Mouse (Mus musculus): ENCODE measurements around the gene Jarid2. TPM values are rescaled to one million over a fixed set of nuclear protein-coding genes. Genes with fewer than 3 reads are reported as not detected.
A peak's percentile ranks its signal among the peaks of the same experiment; 100 is the strongest.
"Not testable (repeated sequence)": the region's sequence is repeated elsewhere in the genome, so short reads cannot be mapped to it uniquely, and the experiment has no call there.

Gene Jarid2
- polyA plus RNA-seq, 1 experiment from 2014 or later = 64.4 TPM

- H3K36me3 ChIP-seq = no peaks in the 10 kb centered on the region
- no peak overlapping the region for H3K27ac ChIP-seq
- H3K4me1 ChIP-seq (replicated peaks) = peaks cover 27% of the 10 kb centered on the region
- peaks cover 6% of the 10 kb centered on the region; the same call in 1 of the 2 replicates for H3K27me3 ChIP-seq (ENCODE audit: insufficient read depth, poor library complexity, severe bottlenecking)
- no peak for DNase-seq (ENCODE audit: low spot score)
- 70% methylated on average over 5 of the region's 5 CpGs for WGBS
- no peak overlapping the region for H3K4me3 ChIP-seq
- no peaks in the 10 kb centered on the region for H3K9me3 ChIP-seq
Measured at GRCm38 (mm10) chr13:44711062-44711461, 18.2 kb upstream of the Jarid2 start.

GRCm38 (mm10) chr13:44711882-44712281 lies 17.4 kb upstream of the Jarid2 start:
- 28% methylated on average over 1 of the region's 1 CpGs for WGBS
- no peaks in the 10 kb centered on the region for H3K36me3 ChIP-seq

GRCm38 (mm10) chr13:44715187-44715885 lies 13.9 kb upstream of the Jarid2 start:
- 23% methylated on average over 10 of the region's 10 CpGs for WGBS
- DNase-seq (ENCODE audit: low spot score) = peak; percentile 50
- Histone ChIP-seq H3K27ac (peak overlapping the region; percentile 45; the same call in 1 of the 2 replicates), H3K9me3 (no peaks in the 10 kb centered on the region), H3K36me3 (no peaks in the 10 kb centered on the region), H3K4me1 (replicated peaks) (peaks cover 18% of the 10 kb centered on the region), H3K4me3 (peak overlapping the region; percentile 18; the same call in 1 of the 2 replicates), H3K27me3 (ENCODE audit: insufficient read depth, poor library complexity, severe bottlenecking) (no peaks in the 10 kb centered on the region)

More at GRCm38 (mm10) chr13:44711882-44712281, 17.4 kb upstream of the Jarid2 start:
- H3K4me3 ChIP-seq = no peak overlapping the region
- peaks cover 3% of the 10 kb centered on the region; the same call in 1 of the 2 replicates for H3K27me3 ChIP-seq (ENCODE audit: insufficient read depth, poor library complexity, severe bottlenecking)
- H3K9me3 ChIP-seq = no peaks in the 10 kb centered on the region
- DNase-seq (ENCODE audit: low spot score) = no peak
- H3K27ac ChIP-seq = no peak overlapping the region
- peaks cover 22% of the 10 kb centered on the region for H3K4me1 ChIP-seq (replicated peaks)

- no peak for DNase-seq (ENCODE audit: low spot score)
- Histone ChIP-seq H3K4me1 (replicated peaks) (peaks cover 8% of the 10 kb centered on the region; the same call in 1 of the 2 replicates), H3K36me3 (no peaks in the 10 kb centered on the region), H3K27me3 (ENCODE audit: insufficient read depth, poor library complexity, severe bottlenecking) (no peaks in the 10 kb centered on the region), H3K27ac (no peak overlapping the region), H3K9me3 (no peaks in the 10 kb centered on the region), H3K4me3 (no peak overlapping the region)
- 93% methylated on average over 9 of the region's 9 CpGs for WGBS
Measured at GRCm38 (mm10) chr13:44717838-44718237, 11.4 kb upstream of the Jarid2 start.

GRCm38 (mm10) chr13:44718465-44718864 lies 10.8 kb upstream of the Jarid2 start:
- not testable (repeated sequence) for H3K4me1 ChIP-seq (replicated peaks); H3K4me3 ChIP-seq; H3K36me3 ChIP-seq; DNase-seq (ENCODE audit: low spot score); H3K27ac ChIP-seq; H3K27me3 ChIP-seq (ENCODE audit: insufficient read depth, poor library complexity, severe bottlenecking); H3K9me3 ChIP-seq
- 92% methylated on average over 5 of the region's 5 CpGs for WGBS

- Histone ChIP-seq H3K27me3 (ENCODE audit: insufficient read depth, poor library complexity, severe bottlenecking) (no peaks in the 10 kb centered on the region), H3K9me3 (no peaks in the 10 kb centered on the region), H3K27ac (no peak overlapping the region), H3K36me3 (no peaks in the 10 kb centered on the region), H3K4me1 (replicated peaks) (peaks cover 7% of the 10 kb centered on the region; the same call in 1 of the 2 replicates), H3K4me3 (no peak overlapping the region)
- WGBS = 76% methylated on average over 1 of the region's 1 CpGs
- DNase-seq (ENCODE audit: low spot score) = no peak
Measured at GRCm38 (mm10) chr13:44720094-44720493, 9.2 kb upstream of the Jarid2 start.

- 0 out of 2 replicates have a peak, but pooled peaks cover 2% of the 10 kb centered on the region for H3K27me3 ChIP-seq (ENCODE audit: insufficient read depth, poor library complexity, severe bottlenecking)
- WGBS = 76% methylated on average over 5 of the region's 5 CpGs
- no peak for DNase-seq (ENCODE audit: low spot score)
Measured at GRCm38 (mm10) chr13:44721891-44722547, 7.3 kb upstream of the Jarid2 start.

GRCm38 (mm10) chr13:44723522-44723921 lies 5.8 kb upstream of the Jarid2 start:
- not testable (repeated sequence) for H3K27ac ChIP-seq; H3K4me1 ChIP-seq (replicated peaks); H3K36me3 ChIP-seq; H3K4me3 ChIP-seq; H3K27me3 ChIP-seq (ENCODE audit: insufficient read depth, poor library complexity, severe bottlenecking); DNase-seq (ENCODE audit: low spot score); H3K9me3 ChIP-seq
- WGBS = 91% methylated on average over 9 of the region's 9 CpGs

More at GRCm38 (mm10) chr13:44721891-44722547, 7.3 kb upstream of the Jarid2 start:
- Histone ChIP-seq H3K4me1 (replicated peaks) (no peaks in the 10 kb centered on the region), H3K4me3 (no peak overlapping the region), H3K27ac (no peak overlapping the region), H3K9me3 (no peaks in the 10 kb centered on the region), H3K36me3 (no peaks in the 10 kb centered on the region)

- Histone ChIP-seq H3K9me3 (no peaks in the 10 kb centered on the region), H3K36me3 (no peaks in the 10 kb centered on the region), H3K27ac (no peak overlapping the region), H3K27me3 (ENCODE audit: insufficient read depth, poor library complexity, severe bottlenecking) (peaks cover 8% of the 10 kb centered on the region; the same call in 1 of the 2 replicates), H3K4me1 (replicated peaks) (peaks cover 26% of the 10 kb centered on the region), H3K4me3 (no peak overlapping the region)
- no peak for DNase-seq (ENCODE audit: low spot score)
- 25% methylated on average over 1 of the region's 1 CpGs for WGBS
Measured at GRCm38 (mm10) chr13:44728145-44728880, 961 bp upstream of the Jarid2 start.

- H3K4me3 ChIP-seq = peak overlapping the region; percentile 71
- peak; percentile 99 for DNase-seq (ENCODE audit: low spot score)
- no peaks in the 10 kb centered on the region for H3K36me3 ChIP-seq
- peaks cover 8% of the 10 kb centered on the region; the same call in 1 of the 2 replicates for H3K27me3 ChIP-seq (ENCODE audit: insufficient read depth, poor library complexity, severe bottlenecking)
- no peaks in the 10 kb centered on the region for H3K9me3 ChIP-seq
- H3K4me1 ChIP-seq (replicated peaks) = peaks cover 44% of the 10 kb centered on the region
- H3K27ac ChIP-seq = peak overlapping the region; percentile 100
- WGBS = under 1% methylated on average over 87 of the region's 87 CpGs
Measured at GRCm38 (mm10) chr13:44730146-44730864, 1.0 kb downstream of the Jarid2 start.

- H3K9me3 ChIP-seq = no peaks in the 10 kb centered on the region
- H3K4me1 ChIP-seq (replicated peaks) = peaks cover 51% of the 10 kb centered on the region
- peak; percentile 93 for DNase-seq (ENCODE audit: low spot score)
- no peaks in the 10 kb centered on the region for H3K36me3 ChIP-seq
- peaks cover 8% of the 10 kb centered on the region; the same call in 1 of the 2 replicates for H3K27me3 ChIP-seq (ENCODE audit: insufficient read depth, poor library complexity, severe bottlenecking)
- peak overlapping the region; percentile 71 for H3K4me3 ChIP-seq
- whole genome bisulfite sequencing = under 1% methylated on average over 41 of the region's 41 CpGs
- H3K27ac ChIP-seq = peak overlapping the region; percentile 100
Measured at GRCm38 (mm10) chr13:44730939-44731551, 1.8 kb downstream of the Jarid2 start.
